8 mouse cellular contexts compared by ENCODE assay signal in genomic region chr2:32153041-32153790, GRCm38 (mm10). TPM values are rescaled to one million over a fixed set of nuclear protein-coding genes. Genes with fewer than 3 reads are reported as not detected.
DNase-seq lines count a peak whose midpoint lies in the region; ATAC-seq and TF ChIP-seq lines count a peak whose summit lies in the region.

No protein-coding gene starts in this region.

- WGBS in forebrain, embryonic 11.5 days, result 10% methylated on average over 13 of the region's 13 CpGs
- 12% methylated on average over 13 of the region's 13 CpGs for WGBS in lung, adult 2 months
- WGBS in stomach, embryonic 15.5 days, result 11% methylated on average over 13 of the region's 13 CpGs

- peaks cover 64% of the 10 kb centered on the region for H3K4me1 ChIP-seq in G1E (ENCODE audit: insufficient read depth, low read depth, low read length)
- H3K4me1 ChIP-seq in forebrain, embryonic 11.5 days (replicated peaks; ENCODE audit: control insufficient read depth, insufficient read depth, low read length), result peaks cover 45% of the 10 kb centered on the region
- peaks cover 35% of the 10 kb centered on the region for H3K4me1 ChIP-seq in lung, adult 2 months (ENCODE audit: control insufficient read depth, insufficient read depth, low read length)
- peaks cover 61% of the 10 kb centered on the region for H3K4me1 ChIP-seq in stomach, embryonic 15.5 days

- H3K9ac ChIP-seq in forebrain, embryonic 11.5 days (ENCODE audit: low read length), result peak overlapping the region; percentile 97
- peak overlapping the region; percentile 93; the same call in 1 of the 2 replicates for H3K9ac ChIP-seq in stomach, embryonic 15.5 days

- no peak for TF ChIP-seq POLR2A in lung, adult 2 months (IDR thresholded peaks at IDR 0.05; ENCODE audit: borderline replicate concordance, extremely low read depth, low read depth, low read length)

- H3K4me3 ChIP-seq in G1E (ENCODE audit: low read depth, low read length), result peak overlapping the region; percentile 85; the same call in 1 of the 2 replicates
- peak overlapping the region; percentile 85 for H3K4me3 ChIP-seq in forebrain, embryonic 11.5 days (ENCODE audit: low read depth, low read length)
- H3K4me3 ChIP-seq in lung, adult 2 months (replicated peaks; ENCODE audit: extremely low read depth, low read depth, low read length), result peak overlapping the region; percentile 53
- H3K4me3 ChIP-seq in stomach, embryonic 15.5 days (replicated peaks), result peak overlapping the region; percentile 81

- no peaks in the 10 kb centered on the region for H3K9me3 ChIP-seq in G1E (replicated peaks)
- no peaks in the 10 kb centered on the region for H3K9me3 ChIP-seq in forebrain, embryonic 11.5 days (ENCODE audit: control insufficient read depth, low read length)
- no peaks in the 10 kb centered on the region for H3K9me3 ChIP-seq in stomach, embryonic 15.5 days

- peaks cover 42% of the 10 kb centered on the region for H3K36me3 ChIP-seq in G1E (replicated peaks)
- no peaks in the 10 kb centered on the region for H3K36me3 ChIP-seq in forebrain, embryonic 11.5 days (ENCODE audit: control insufficient read depth, insufficient read depth, low read length)
- no peaks in the 10 kb centered on the region for H3K36me3 ChIP-seq in stomach, embryonic 15.5 days

- peak; percentile 41 for DNase-seq in A20 (ENCODE audit: low read depth, low spot score)
- DNase-seq in G1E (ENCODE audit: low spot score), result peak; percentile 69
- no peak for DNase-seq in forebrain, embryonic 11.5 days (ENCODE audit: low spot score)
- peak; percentile 78 for DNase-seq in kidney, adult 11 months
- DNase-seq in lung, adult 2 months, result peak; percentile 68
- no peak for DNase-seq in right cerebral cortex, postnatal 25 days
- no peak for DNase-seq in left cerebral cortex, adult 9 months (ENCODE audit: low spot score in 2 of 2)

- H3K4me2 ChIP-seq in forebrain, embryonic 11.5 days (ENCODE audit: low read depth, low read length, severe bottlenecking), result peak overlapping the region; percentile 95
- H3K4me2 ChIP-seq in stomach, embryonic 15.5 days, result peak overlapping the region; percentile 88

- no peaks in the 10 kb centered on the region for H3K27me3 ChIP-seq in G1E (ENCODE audit: insufficient read depth, low read length)
- no peaks in the 10 kb centered on the region for H3K27me3 ChIP-seq in forebrain, embryonic 11.5 days (ENCODE audit: control insufficient read depth, insufficient read depth, low read length)
- no peaks in the 10 kb centered on the region for H3K27me3 ChIP-seq in stomach, embryonic 15.5 days (replicated peaks)

- ATAC-seq in G1E (ENCODE audit: extremely low read depth, insufficient number of reproducible peaks, low FRiP score, poor library complexity, severe bottlenecking), result peak; percentile 61
- no peak for ATAC-seq in forebrain, embryonic 11.5 days (replicated peaks; ENCODE audit: low FRiP score)
- no peak for ATAC-seq in stomach, embryonic 15.5 days (ENCODE audit: insufficient read depth, low FRiP score, low read depth)

- no peak for TF ChIP-seq CTCF in G1E (IDR thresholded peaks at IDR 0.05; ENCODE audit: low read depth, low read length)
- no peak for TF ChIP-seq CTCF in lung, adult 2 months (IDR thresholded peaks at IDR 0.05; ENCODE audit: insufficient read depth, low read length)

- peak overlapping the region; percentile 41; the same call in 1 of the 2 replicates for H3K27ac ChIP-seq in forebrain, embryonic 11.5 days (ENCODE audit: low read depth, low read length)
- peak overlapping the region; percentile 98 for H3K27ac ChIP-seq in stomach, embryonic 15.5 days

RNA-seq across cellular contexts. Expression of gene Prrc2b, which starts 2.3 kb away (rescaled TPM):
- 147 and 160 TPM in 2 replicates for total RNA-seq in G1E (2014; fragmentation: Nextera tagmentation)
- 16.0 and 17.1 TPM in 2 replicates for total RNA-seq in G1E (2017)
- 90.5 and 103 TPM in 2 replicates for polyA plus RNA-seq in G1E (2012)
- polyA plus RNA-seq in forebrain, embryonic 11.5 days (2014; fragmentation: Nextera tagmentation; extraction: Ambion mirVana), result 98.0 and 102 TPM in 2 replicates
- 67.9 and 68.5 TPM in 2 replicates for polyA plus RNA-seq in lung, adult 2 months (2012; rRNA removed)
- 43.7 and 48.2 TPM in 2 replicates for polyA plus RNA-seq in stomach, embryonic 15.5 days (2015; fragmentation: Nextera tagmentation; extraction: Ambion mirVana)

RNA-seq across cellular contexts. Expression of gene Plpp7, which starts 57.9 kb away (rescaled TPM):
- total RNA-seq in G1E (2014; fragmentation: Nextera tagmentation), result not detected in 2 replicates
- 0.41 and 0.44 TPM in 2 replicates for total RNA-seq in G1E (2017)
- polyA plus RNA-seq in G1E (2012), result 0.42 and 0.44 TPM in 2 replicates
- 5.7 and 7.3 TPM in 2 replicates for polyA plus RNA-seq in forebrain, embryonic 11.5 days (2014; fragmentation: Nextera tagmentation; extraction: Ambion mirVana)
- 8.0 and 9.5 TPM in 2 replicates for polyA plus RNA-seq in lung, adult 2 months (2012; rRNA removed)
- polyA plus RNA-seq in stomach, embryonic 15.5 days (2015; fragmentation: Nextera tagmentation; extraction: Ambion mirVana), result 4.4 and 4.8 TPM in 2 replicates

Comparison
In these comparisons a context has a peak if more than half of its experiments do, and no peak if none do; other contexts are left out.
1. DNase-seq: peak in A20 (single experiment), G1E (single experiment), kidney, adult 11 months (single experiment) and lung, adult 2 months (single experiment); none in forebrain, embryonic 11.5 days (single experiment), right cerebral cortex, postnatal 25 days (single experiment) and left cerebral cortex, adult 9 months (0 of 2).
2. Peak in every context shown above with its lines, with median percentiles within 50 percentile points of each other: H3K4me3 ChIP-seq.